Mouse (Mus musculus): ENCODE results near the gene Mypop.

The Mypop gene

DNA sequence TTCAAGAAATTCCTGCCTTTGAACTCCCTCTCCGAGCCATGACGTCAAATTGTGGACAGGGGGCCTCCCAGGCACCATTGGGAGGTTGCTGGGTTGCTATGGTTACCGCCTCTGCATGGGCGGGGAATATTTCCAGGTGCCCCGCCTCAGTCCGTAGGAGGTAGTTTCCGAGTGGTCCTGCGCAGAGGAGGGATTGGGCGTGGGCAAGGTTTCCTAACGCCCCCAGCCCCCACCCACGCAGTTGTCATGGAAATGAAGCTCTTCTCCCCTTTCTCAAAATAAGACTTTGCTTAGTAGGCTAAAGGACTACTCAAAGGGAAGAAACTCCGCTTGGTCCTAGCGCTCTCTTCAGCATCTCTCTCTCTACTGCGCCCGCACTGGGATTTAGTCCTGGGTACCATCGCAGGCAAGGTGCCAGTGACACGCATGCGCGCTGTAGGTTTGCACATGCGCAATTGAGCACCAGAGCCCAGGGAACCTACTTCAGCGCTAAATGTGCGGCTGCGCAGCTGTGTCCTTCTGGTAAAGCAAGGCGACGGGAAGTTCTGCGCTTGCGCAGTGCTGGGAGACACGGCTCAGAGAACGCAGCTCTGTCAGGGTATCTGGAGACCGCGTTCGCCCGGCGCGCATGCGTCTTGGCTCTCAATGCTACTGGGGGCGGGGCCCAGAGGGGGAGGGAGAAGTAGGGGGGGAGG, at the start of gene Mypop:
Mypop (plus strand) TSS at position 645 of the 695 bp plus-strand sequence.
- under 1% methylated on average over 37 of the region's 37 CpGs for WGBS

DNA sequence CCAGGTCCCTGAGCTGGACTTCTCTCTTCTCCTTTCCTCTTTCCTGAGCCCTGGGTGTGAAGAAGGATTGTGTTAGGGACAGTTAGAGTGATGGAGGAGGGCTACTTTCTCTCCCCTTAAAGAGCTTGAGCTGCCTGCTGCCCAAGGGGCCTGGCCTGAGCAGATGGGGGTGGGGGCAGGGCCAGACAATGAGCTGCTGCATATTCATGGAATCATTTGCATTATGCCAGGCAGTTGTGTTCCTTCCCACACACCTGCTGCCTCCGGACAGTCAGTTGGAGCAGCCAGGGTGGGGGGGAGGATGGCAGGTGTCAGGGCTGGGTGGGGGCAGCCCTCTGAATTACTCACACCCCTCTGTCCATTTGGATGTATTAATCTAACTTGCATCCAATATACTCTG, 48.7 kb upstream of the Mypop start:
- WGBS: 3% methylated on average over 1 of the region's 1 CpGs

DNA sequence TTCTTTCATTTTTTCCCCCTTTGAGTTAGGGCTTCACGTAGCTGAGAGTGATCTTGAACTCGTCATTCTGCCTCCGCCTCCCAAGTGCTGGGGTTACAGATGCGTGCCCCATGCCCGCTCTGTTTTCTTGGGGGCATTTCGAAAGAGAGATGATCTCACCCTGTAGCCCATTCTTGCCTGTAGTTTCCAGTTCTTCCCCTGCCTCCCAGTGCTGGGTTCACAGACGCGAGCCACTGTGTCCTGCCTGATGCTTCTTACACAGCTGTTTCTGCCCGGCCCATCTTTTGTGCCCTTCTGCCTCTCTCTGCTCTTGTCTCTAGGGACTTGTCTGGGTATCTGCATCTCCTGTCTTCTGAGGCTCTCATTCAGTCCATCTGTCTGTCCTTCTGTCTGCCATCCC, 48.2 kb upstream of the Mypop start:
- WGBS: 38% methylated on average over 9 of the region's 9 CpGs

DNA sequence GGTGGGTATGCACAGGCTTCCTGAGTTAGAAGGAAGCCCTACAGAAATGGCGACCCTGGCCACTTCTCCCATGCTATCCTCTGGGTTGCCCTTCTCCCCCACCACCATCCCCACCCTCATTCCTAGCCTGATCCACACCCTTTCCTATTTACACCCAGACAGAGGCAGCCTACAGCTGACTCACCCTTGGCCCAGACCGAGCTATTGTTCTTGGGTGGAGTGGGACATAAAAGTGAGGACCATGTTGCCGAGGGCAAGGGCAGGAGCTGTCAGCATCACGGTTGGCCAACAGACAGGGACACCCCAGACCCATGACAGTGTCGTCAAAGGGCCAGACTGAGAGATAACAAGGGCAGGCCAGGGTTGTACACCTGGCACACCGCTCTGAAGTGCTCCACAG, 42.9 kb upstream of the Mypop start:
- WGBS: 41% methylated on average over 6 of the region's 6 CpGs

DNA sequence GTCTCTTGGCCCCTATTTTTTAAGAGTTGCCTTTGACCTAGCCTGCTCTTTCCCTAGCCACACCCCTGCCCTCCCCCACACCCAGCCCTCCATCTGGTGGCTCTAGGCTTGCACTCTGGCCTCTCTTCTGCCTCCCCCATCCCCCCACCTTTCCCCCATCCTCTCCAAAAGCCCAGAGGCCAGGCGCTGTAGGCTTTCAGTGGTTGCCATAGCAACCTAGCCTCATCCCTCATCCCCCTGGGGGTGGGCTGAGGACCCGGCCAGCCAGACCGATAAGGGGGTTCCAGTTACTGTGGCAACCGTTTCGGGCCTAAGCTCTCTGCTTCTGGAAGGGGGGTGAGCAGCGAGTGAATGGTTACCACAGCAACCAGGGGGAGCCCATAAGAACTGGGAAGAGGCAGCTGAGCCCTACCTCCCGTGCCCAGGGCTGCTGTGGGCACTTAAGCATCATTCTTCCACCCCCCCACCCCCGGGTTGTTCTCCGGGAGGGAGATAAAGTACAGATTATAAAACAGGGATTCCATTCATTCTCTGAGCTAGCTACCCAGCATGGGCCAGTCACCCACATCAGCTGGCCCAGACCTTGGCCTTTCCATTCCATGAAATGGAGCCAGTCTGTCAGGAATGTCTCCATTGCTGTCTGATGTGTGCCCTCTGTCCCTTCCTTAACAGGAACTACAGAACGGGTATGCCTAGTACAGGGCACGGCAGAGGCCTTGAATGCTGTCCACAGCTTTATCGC, 41.1 kb upstream of the Mypop start:
- 19% methylated on average over 12 of the region's 12 CpGs for WGBS

DNA sequence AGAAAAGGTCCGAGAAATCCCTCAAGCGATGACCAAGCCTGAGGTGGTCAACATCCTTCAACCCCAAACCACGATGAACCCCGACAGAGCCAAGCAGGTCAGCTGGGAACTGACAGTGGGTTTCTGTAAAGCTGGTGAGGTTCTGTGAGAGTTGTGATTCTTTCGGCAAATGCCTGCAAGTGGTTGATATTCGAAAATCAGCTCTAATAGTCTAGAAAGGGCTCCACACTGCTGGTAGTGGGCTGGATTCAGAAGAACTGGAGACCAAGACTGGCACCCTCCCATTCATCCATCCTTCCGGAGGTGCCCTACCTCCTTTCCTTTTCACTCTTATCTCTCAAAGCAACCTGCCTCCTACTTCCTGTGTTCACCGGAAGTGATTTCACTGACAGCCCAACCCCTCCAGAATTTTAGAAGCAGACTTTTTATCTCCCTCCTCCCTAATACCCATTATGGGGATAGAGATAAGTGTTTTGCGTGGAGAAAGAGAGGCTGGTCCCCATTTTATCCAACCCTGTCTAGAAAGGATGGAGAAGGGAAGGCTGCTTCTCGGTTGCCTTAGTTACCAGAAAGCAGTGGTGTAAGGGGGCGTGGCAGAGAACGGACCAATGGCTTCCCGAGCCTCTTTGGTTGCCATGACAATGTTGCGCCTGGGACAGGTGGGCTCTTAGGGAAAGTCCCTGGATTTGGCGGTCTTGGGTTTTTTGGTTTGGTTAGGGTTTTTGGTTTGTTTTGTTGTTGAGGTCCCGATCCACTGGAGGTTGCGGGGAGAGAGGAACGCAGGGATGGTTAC, 40.3 kb upstream of the Mypop start:
- WGBS: 25% methylated on average over 18 of the region's 18 CpGs

DNA sequence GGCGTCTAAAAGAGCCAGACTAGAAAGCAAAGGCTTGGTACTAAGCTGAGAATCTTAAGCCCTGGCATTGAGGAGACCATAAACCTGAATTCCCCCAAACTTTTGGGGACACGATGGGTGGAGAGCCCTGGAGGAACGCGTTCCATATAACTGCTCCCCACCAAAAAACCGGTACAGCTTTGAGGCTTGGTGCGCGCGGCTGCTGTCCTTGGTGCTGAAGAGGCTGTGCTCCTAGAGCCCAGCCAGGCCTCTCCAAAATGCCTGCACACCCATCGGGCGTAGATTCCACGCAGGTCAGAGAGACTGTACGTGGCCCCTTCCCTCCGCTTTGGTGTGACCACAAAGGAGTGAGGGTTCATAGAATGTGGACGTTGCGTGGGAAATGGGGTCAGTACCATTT, 39.6 kb upstream of the Mypop start:
- WGBS: 52% methylated on average over 15 of the region's 15 CpGs

DNA sequence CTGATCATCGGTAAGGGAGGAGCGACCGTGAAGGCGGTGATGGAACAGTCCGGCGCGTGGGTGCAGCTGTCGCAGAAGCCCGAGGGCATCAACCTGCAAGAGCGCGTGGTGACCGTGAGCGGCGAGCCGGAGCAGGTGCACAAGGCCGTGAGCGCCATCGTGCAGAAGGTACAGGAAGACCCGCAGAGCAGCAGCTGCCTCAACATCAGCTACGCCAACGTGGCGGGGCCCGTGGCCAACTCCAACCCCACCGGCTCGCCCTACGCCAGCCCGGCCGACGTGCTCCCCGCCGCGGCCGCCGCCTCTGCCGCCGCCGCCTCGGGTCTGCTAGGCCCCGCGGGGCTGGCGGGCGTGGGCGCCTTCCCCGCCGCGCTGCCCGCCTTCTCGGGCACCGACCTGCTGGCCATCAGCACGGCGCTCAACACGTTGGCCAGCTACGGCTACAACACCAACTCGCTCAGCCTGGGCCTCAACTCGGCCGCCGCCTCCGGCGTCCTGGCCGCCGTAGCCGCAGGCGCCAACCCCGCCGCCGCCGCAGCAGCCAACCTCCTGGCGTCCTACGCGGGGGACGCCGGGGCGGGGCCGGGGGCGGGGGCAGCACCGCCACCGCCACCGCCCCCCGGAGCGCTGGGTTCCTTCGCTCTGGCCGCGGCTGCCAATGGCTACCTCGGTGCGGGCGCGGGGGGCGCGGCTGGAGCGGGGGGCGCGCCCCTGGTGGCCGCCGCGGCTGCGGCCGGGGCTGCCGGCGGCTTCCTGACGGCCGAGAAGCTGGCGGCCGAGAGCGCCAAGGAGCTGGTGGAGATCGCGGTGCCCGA, 33.3 kb upstream of the Mypop start:
- WGBS: 2% methylated on average over 101 of the region's 107 CpGs

DNA sequence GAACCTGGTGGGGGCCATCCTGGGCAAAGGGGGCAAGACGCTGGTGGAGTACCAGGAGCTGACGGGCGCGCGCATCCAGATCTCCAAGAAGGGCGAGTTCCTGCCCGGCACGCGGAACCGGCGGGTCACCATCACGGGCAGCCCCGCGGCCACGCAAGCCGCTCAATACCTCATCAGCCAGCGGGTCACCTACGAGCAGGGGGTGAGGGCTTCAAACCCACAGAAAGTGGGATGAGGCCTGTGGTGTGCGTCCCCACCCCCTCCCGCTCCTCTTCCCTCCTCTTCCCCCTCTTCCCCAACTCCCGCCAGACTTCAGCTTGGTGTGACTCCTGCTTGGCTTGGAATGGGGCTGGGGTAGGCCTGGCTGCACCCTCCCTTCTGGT, 32.7 kb upstream of the Mypop start:
- 15% methylated on average over 20 of the region's 21 CpGs for WGBS

DNA sequence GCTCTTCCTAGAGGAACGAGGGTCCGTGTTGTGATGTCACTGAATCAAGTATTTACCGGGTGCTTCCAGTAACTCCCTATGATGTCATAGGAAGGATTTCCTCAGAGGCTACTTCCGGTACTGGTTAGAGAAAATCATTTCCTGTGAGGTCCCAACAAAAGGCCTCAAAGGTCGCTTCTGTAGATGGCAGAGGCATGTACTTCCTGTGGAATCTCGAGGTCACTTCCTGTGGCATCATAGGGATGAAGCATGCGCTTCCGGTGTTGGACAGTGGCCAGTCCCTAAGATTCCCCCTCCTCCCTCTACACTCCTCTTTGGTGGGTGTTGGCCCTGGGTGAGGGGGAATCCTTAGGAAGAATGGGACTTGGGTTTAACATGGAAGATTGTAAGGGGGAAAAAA, 31.6 kb upstream of the Mypop start:
- 54% methylated on average over 8 of the region's 8 CpGs for WGBS

DNA sequence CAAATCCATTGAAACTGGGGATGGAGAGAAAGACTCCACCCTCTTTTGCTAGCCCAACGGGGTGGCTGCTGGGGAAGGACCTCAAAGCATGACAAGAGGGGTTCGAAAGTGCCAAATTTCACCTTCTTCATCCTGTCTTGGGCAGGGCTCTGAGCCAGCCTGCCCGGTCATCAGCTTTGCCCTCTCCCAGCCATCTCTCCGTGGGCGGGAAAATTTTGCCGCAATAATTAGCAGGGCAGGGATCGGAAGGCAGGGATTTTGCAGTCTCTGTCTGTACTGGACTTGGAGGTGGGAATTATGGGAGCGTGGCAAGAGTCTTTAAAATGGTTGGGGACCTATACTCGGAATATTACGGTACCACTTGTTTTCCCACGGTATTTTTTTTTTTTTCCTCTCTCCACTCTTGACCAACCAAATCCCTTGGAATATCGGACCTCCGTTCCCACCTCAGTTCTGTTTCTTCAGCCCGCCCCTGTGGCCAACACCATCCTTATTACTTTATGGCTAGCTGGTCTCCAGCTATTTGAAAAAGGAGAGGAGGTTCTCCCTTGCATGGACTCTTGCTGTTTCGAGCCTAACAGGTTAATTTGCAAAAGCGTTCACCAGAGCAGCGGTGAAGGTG, 28.8 kb upstream of the Mypop start:
- 25% methylated on average over 17 of the region's 17 CpGs for whole genome bisulfite sequencing

DNA sequence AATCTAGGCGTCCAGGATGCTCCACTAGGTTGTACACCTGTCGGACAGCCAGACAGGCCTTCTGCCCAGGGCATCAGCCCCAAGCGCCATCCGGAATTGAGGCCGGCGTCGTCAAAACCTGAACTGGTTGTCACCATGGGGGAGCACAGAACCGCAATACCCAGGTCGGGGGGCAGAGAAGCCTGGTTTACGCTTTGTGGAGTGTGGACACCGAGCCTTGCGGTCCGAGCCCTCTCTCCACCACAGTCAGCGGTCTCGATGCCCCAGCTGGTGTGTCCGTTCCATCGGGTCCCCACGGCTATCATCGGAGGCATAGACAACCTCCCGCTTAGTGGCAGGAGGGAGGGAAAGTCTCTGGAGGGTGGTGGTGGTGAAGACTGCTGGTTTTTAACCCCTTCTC, 28.2 kb upstream of the Mypop start:
- 26% methylated on average over 20 of the region's 20 CpGs for WGBS

DNA sequence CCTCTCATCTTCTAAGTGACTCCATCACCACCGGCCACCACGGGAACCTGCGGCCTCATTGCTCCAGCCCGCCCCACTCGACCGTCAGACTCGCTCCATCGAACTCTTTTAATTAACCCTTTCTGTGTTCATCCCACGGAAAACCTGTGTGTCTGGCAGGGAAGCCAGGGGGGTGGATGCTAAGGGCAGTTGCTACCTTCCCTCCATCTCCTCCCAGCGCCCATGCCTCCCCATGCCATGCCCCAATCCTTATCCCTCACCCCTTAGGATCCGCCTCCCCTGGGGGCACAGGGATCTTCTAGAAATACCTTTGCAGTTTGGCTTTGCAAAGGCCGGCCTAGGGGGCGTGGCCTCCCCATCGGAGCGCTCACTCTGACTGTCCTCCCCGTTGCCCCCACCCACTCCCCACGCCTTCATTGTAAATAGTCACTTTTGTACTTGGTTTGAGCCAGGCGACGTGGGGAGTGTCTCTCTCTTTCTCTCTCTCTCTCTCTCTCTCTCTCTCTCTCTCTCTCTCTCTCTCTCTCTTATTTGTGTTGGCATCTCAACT, 27.7 kb upstream of the Mypop start:
- 20% methylated on average over 19 of the region's 19 CpGs for WGBS

DNA sequence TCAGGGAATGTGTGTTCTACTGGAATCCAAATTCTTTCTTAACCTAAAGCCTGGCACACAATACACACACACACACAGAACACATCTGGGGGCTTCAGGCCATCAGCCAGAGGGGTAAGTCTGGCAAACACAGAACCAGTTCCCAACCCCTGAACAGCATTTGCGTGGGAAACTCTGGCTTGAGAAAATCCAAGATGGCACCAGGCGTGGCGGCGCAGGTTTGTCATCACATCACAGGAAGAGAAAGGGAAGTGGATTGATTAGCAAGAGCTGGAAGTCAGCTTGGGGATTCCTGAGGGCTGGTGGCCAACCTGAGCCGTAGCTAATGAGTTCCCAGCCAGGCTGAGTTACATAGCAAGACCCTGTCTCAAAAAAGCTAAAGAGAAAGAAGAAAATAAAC, 25.7 kb upstream of the Mypop start:
- 59% methylated on average over 5 of the region's 5 CpGs for WGBS

DNA sequence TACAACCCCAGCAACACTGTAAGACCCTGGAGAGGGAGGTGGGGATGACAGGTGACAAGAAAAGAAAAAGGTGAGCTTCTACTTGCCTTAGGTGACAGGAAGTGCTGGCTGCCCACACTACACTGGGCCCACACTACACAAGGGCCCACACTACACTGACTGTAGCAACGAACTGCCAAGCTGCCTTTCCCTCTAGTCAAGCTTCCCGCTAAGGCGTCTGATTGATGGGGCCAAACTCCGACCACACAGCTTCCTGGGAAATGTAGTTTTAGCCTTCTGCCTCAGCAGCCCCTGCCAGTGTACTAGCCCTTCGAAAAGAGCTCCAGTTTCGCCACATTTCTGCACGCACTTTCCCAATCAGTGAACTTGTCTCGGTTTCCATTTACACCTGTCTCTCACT, 23.4 kb upstream of the Mypop start:
- 8% methylated on average over 8 of the region's 8 CpGs for WGBS

DNA sequence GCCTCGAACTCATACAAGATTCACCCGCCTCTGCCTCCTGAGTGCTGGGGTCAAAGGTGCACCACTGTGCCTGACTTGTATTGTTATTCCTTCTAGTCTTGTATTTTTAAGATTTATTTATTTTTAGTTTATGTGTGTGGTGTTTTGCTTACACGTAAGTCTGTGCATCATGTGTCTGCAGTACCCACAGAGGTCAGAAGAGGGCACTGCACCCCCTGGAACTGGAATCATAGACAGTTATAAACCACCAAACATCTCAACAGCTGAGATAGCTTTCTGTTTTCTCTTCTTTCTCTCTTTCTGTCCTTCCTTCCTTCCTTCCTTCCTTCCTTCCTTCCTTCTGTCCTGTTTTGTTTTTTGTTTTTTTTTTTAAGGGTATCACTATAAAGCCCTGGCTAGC, 20.1 kb upstream of the Mypop start:
- 77% methylated on average over 3 of the region's 3 CpGs for WGBS

DNA sequence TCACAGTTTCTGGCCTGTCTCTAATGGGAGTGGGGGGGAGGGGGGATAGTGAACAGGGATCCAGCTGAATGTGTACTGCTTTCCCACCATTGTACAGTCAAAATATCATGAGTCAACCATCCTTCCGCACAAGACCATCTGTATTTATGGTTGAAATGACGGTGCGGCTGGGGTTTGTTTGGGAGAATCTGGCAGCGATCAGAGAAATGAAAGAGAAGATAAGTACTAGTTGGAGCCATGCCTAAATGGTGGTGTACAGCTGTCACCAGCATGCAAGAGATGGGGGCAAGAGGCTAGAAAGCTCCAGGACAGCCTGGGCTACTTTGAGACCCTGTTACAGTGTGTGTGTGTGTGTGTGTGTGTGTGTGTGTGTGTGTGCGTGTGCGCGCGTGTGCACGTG, 12.7 kb upstream of the Mypop start:
- 65% methylated on average over 9 of the region's 9 CpGs for WGBS

DNA sequence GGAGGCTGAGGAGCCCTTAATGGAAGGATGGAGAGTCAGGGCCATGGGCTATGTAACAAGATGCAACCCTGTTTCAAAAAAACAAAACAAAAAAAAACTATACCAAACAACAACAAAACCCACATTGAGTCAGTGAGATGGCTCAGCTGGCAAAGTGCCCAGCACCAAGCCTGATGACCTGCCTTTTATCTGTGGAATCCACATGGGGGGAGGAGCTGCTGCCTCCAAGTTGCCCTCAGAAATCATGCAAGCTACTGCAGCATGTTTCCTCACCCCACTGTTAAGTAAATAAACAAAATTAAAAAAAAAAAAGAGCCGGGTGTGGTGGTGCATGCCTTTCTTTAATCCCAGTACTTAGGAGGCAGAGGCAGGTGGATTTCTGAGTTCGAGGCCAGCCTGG, 4.5 kb upstream of the Mypop start:
- WGBS: 81% methylated on average over 2 of the region's 2 CpGs

DNA sequence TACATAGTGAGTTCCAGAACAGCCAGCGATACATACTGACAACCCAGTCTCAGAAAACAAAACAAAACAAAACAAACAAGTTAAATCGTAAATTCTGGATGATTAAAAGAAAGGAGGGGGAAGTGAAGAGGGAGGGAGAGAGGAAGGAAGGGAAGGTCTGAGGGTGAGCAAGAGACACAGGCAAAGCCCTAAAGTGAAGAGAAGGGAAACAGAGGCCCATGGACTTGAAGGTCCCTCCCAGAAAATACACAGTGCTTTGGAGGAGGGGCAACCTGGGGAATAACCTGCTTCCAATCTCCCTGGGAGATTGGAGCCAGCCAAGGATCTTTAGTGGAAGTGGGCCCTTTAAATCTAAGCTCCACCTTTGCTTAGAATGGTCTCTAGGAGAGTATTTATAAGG, 3.9 kb upstream of the Mypop start, which contains the start of gene Nanos2:
Nanos2 (plus strand) TSS at position 301 of the 400 bp plus-strand sequence.
- 76% methylated on average over 2 of the region's 2 CpGs for WGBS

DNA sequence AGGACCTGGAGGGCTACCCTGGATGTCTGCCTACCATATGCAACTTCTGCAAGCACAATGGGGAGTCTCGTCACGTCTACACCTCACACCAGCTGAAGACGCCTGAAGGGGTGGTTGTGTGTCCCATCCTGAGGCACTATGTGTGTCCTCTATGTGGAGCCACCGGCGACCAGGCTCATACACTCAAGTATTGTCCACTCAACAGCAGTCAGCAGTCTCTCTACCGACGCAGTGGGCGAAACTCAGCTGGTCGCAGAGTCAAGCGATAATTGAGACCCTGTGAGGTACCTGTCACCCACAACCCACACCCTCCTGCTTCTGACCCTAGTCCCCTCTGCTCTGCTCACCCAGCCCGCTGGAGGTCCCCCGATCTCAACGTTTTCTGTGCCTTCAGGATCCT, 3.3 kb upstream of the Mypop start:
- 79% methylated on average over 13 of the region's 13 CpGs for WGBS

DNA sequence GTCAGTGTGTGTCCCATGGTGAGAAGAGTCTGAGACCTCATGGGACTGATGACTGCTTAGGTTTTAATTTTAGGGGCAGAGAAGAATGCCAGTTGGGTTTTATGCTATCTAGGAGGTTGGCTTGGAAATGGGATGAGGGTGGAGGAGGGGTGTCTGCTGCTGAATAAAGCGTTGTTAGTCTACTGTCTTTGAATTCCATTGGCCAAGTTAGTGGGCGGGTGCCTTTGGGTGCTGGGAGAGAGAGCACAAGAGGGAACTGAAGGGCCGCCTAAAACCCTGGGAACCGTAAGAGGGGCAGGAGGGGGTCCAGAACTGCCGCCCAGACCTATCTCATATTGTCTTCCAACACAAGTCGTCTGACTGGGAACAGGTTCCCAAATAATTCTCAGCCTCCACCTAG, 2.3 kb upstream of the Mypop start:
- 73% methylated on average over 6 of the region's 6 CpGs for WGBS

Measured in cerebral cortex, adult 2 months (tissue).